Mouse (Mus musculus) spleen, postnatal 4 days (tissue): ENCODE results near the gene Cux2.

Source experiments
- DNase-seq, 2 experiments: peaks; one replicate each; pipeline ENCODE4 v3.0.0; 2022; ENCODE audit warnings: low spot score in 2 of 2

Gene Cux2

DNA sequence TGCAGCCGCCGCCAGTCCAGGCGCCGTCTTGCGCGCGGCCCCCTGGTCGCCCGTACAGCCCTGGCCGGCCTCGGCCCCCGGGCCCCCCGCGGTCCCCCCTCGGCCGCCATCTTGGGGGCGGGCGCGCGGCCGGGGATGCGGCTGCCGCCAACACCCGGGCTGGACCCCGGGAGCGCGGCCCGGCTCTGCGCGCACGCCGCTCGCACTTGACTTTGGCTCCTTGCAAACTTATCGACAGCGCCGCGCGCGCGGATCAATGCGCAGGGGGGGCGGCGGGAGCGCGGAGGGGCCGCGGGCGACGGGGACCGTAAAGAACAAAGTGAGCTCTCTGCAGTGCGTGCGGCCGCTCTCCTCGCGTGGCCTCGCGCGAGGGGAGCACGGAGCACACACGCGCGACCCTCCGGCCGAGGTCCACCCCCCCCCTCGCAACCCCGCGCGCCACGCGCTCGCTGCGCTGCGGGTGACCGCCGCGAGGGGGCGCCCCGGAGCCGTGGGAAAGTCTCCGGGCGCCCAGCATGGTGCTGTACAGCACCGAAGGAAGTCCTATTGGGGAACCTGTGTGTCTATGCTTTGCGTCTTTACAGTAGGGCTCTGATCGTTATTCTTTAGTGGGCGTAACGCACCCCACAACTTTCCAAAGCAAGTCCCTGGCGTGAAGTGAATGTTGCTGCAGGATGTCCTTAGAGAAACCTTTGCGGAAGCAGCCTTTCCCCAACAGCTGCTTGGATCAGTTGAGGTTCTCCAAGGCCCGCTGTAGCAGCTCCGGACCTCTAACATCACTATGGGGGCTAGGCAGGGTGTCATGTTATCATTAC is at the start of gene Cux2:
Gene Cux2, minus strand, starts transcription at position 86 of the 815 bp plus-strand sequence.
- peak; percentile 27 to 83 for DNase-seq

- DNase-seq = no peak
Measured at GRCm38 (mm10) chr5:122094439-122094838, 44.5 kb upstream of the Cux2 start.

DNA sequence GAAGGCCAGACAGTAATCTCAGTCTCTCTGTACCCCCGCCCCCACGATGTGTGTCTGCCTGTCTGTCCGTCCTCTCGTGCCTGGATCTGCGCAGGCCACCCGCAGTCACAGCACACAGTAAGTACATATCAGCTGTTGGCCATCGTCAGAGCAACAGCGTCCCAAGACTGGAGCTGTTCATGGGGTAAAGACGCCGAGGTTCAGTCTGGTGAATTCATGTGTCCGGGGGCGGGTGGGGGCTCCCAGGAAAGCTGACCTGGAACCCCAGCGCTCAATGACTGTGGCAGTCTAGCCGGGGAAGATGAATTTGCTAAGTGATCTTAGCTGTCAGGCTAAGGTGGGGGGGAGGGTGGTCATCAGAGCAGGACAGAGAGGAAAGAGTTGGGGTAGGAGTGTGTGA is 43.8 kb upstream of the Cux2 start:
- no peak for DNase-seq

- DNase-seq = no peak
Measured at GRCm38 (mm10) chr5:122092794-122093193, 42.9 kb upstream of the Cux2 start.

DNA sequence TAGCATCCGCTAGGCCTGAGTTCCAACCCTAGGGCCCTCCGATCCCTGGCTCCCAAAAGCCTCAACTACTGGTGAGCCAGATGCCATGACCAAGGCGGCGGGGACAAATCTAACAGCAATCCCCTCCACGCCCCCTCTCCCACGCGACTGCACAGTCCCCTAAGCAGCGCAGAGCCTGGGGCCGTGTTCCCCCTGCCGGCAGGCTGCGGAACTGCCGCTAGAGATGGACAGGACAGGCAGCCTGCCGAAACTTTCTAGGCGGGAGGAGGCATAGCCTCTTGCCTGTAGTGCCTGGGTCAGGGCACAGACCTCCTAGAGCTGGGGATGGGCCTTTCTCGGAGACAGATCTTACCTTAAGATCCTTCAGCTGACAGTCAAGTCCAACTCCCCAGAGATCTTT is 41.2 kb upstream of the Cux2 start:
- DNase-seq = peak; percentile 46 to 81

DNA sequence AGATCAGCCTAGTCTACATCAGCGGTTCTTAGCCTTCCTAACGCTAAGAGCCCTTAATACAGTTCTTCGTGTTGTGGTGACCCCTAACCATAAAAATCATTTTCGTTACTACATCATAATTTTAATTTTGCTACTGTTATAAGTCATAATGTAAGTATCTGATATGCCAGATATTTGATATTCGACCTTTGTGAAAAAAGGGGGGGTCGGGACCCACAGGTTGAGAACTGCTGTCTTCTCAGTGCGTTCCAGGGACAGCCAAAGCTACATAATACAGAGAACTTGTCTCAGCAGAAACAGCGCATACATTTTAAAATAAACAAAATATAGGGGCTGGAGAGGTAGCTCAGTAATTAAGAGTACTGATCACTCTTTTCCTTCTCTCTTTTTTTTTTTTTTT is 39.8 kb upstream of the Cux2 start:
- no peak for DNase-seq

DNA sequence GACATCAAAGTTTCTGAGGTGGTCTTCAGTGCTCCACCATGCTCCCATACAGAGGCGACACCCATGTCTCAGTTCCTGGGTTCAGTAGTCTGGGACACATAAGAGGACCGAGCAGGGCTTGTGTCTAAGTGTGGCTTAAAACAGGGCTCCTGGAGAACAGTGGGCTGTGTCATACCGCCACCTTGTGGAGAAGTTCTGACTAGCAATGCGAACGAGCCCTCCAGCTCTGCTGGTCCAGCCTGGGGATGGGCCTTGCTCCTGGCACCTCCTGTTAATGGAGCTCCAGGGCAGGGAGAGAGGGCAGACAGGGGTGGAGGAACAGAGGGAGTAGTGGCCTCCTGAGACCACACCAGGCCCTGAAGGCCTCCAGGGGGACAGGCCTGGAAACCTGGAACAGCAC is 39.0 kb upstream of the Cux2 start:
- peak; percentile 76 to 92 for DNase-seq

GRCm38 (mm10) chr5:122086121-122086520 is 36.2 kb upstream of the Cux2 start:
- no peak for DNase-seq

GRCm38 (mm10) chr5:122085291-122085690 is 35.4 kb upstream of the Cux2 start:
- DNase-seq = no peak

GRCm38 (mm10) chr5:122084470-122084869 is 34.6 kb upstream of the Cux2 start:
- no peak for DNase-seq

GRCm38 (mm10) chr5:122083282-122083681 is 33.4 kb upstream of the Cux2 start:
- no peak for DNase-seq

DNA sequence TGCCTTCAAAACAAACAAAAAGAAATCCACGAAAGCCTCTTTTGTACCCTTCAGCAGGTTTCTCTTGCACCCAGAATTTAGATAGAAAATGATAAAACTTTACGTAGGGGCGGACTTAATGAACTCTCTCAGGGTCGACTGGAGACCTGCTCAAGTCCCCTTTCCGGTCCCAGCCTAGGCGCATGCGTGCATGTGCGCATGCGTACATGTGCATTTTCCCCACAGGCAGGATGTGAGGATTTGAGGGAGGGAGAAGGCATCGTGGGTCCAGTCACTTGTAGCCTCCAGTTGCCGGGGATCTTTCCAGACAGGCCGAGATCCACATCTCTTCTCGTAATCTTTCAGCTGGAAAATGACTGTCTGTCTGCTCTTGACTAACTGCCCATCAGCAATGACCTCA is 31.6 kb upstream of the Cux2 start:
- no peak for DNase-seq

DNA sequence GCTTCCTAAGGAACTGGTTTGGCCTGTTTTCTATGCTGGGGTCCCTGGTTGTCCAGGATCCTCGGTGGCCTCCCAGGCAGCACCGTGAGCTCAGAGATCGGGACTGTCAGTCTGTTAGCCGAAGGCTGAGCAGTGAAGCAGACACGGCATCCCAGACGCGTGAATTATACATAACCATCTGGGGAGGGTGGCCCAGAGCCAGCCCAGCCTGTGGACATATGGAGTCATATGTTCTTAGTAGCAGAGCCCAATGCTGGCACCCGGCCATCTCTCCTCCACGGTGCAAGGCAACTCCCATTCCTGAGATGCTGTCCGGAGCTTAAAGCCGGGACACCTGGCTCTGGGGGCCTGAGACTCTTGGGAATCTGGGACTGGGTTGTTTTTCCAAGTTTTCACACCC is 31.0 kb upstream of the Cux2 start:
- no peak for DNase-seq

DNA sequence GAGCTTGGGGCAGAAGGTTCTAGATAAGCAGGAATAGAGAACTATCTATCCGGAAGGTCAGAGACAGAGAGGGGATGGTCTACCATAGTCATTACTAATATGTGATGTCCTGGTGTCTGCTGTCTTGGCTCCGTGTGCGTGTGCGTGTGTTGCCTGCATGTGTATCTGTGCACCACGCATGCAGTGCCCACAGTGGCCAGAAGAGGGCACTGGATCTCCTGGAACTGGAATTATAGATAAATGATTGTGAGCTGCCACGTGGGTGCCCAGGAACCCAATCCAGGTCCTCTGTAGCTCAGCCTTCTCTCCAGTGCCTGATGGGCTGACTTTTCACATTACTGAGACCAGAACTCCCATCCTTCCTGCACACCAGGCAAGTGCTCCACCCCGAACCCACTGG is 29.9 kb upstream of the Cux2 start:
- no peak for DNase-seq

DNA sequence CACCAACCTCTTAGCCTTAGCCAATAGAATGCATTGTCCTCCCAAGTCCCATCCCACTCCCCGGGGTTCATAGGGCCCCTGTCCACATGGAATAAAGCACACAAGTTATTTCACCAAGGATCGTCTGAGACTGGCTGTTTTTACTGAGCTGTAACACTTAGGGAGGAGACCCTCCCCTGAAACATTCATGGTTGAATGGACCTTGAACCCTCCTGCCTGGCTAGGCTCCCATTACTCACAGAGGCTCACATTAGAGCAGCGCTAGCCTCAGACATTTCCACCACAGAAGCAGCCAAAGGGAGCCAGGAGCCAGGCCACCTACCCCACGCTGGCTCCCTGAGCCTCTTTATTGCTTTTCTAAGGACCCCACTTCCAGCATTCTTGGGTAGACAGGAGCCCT is 27.3 kb upstream of the Cux2 start:
- no peak for DNase-seq

DNA sequence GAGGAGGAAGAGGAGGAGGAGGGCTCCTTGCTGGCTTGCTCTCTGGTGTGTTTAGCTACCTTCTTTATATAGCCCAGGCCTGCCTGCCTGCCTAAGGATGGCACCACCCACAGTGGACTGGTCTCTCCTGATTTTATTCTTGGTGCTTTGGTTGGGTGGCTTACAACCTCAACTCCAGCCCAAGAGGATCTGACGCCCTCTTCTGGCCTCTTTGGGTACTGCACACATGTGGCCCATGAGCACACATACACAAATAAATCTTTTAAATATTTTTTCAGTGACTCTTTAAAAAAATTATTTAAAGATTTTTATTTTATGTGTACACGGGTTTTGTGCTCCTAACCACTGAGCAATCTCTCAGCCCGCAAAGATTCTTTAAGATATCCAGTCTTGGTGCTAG is 25.8 kb upstream of the Cux2 start:
- DNase-seq = no peak

DNA sequence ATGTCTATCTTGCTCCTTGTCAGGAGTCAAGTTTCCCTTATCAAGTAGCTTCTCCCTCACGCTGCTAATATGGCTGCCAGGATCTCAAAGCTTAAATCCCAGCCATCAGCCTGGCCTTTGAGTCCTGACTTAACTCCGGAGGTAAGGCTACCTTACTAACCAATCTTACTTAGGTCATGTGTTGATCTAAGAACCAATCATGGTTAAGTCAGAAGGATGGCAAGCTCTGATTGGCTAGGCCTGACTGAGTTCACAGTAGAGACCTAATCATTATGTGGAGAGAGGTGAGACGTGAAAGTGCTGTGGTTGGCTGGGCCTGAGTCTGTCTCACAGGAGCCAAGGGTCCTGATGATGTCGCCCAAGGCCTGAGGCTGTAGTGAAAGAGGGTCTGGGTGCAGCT is 22.1 kb upstream of the Cux2 start:
- DNase-seq = no peak

- DNase-seq = no peak
Measured at GRCm38 (mm10) chr5:122070963-122071800, 21.3 kb upstream of the Cux2 start.

DNA sequence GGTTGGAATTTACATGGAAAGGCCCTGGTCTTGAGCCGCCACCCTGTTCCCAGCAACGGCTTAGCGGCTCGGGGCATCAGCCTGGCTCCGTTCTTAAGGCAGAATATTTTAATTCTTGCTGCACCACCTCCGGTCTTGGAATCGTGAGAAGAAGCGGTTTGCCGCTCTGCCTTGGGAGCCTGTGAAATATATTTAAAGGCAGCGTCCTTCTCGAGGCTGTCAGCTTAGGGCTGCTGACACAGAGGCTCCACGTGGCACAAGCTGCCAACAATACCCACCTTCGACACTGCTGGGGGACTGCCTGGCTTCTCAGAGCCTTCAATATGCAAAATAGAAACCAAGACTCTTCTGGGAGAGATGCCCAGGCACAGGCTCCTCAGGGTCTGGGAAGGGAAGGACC is 18.7 kb upstream of the Cux2 start:
- DNase-seq = no peak

- no peak for DNase-seq
Measured at GRCm38 (mm10) chr5:122063204-122063933, 13.5 kb upstream of the Cux2 start.

DNA sequence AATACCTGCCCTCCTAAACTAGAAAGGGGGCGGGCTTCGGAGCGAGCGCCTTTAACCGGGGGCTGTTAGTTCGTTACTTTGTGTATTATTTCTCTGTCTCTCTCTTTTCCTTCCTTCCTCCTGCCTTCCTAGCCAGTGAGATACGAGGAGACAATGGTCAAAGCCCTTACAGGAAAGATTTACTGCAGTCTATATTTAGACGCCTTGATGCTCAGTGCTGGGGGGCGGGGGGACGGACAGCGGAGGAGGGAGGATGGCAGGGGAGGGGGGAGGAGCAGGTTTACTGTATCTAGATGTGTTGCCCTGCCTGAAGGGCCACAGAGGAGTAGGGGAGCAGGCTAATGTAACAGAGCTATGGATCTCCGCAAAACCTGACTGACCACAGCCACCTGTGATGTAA is 12.6 kb upstream of the Cux2 start:
- no peak for DNase-seq

DNA sequence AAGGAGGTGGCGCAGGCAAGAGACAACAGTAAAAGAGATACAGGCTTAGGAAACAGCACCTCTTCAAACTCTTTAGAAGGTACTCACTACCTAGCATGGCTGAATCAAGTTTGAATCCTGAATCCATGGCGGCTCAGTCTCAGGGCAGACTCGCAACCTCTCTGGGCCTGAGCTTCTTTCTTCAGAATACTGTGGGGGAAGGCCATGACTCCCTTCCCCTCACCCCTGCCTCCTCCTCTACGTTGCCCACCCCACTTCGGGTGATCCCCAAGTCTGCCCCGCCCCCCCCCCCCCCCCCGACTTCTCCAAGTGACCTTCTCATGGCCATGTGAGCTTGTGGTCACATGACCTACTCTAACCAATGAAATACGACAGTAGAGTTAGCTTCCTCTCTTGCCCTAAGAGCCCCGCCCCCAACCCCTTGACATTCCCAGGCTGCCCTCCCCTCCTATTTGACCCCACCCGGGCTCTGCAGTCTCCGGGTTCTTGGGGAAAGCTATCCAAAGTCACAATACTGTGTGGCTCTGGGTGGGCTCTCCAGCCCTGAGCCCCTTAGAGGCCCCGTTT is 10.9 kb upstream of the Cux2 start:
- no peak for DNase-seq
